Mouse (Mus musculus): Measurements from ENCODE around the gene Tepsin.

- no peak for TF ChIP-seq GATA1 (IDR thresholded peaks at IDR 0.05; ENCODE audit: low read length)
- no peak for TF ChIP-seq TAL1 (IDR thresholded peaks at IDR 0.05; ENCODE audit: low read length)
Observed at GRCm38 (mm10) chr11:120107026-120107425, 8.5 kb upstream of the Tepsin start.

All from erythroblast, embryonic 14.5 days (primary cell).